Mouse (Mus musculus) brain, embryonic 14.5 days (tissue): ENCODE data around the gene Stx3.

Source experiments
- CTCF ChIP-seq: fragments of 200-500 bp; IDR thresholded peaks from 2 replicates; pipeline ENCODE4 v1.5.1; 2012; ENCODE audit warnings: inconsistent platforms, mild to moderate bottlenecking, moderate library complexity, borderline replicate concordance; ENCODE audit not compliant: insufficient read depth, insufficient read length; ENCODE audit errors: extremely low read depth
- POLR2A ChIP-seq: fragments of 200-500 bp; IDR thresholded peaks from 2 replicates; pipeline ENCODE4 v1.6.1; 2012; ENCODE audit warnings: mild to moderate bottlenecking, inconsistent platforms, borderline replicate concordance; ENCODE audit not compliant: poor library complexity, insufficient read depth, insufficient read length, severe bottlenecking; ENCODE audit errors: extremely low read depth

GRCm38 (mm10) chr19:11819143-11819700 lies at the start of gene Stx3:
- TF ChIP-seq POLR2A (no peak), CTCF (no peak)
